8 mouse cellular contexts compared by ENCODE assay signal in the genomic region with DNA sequence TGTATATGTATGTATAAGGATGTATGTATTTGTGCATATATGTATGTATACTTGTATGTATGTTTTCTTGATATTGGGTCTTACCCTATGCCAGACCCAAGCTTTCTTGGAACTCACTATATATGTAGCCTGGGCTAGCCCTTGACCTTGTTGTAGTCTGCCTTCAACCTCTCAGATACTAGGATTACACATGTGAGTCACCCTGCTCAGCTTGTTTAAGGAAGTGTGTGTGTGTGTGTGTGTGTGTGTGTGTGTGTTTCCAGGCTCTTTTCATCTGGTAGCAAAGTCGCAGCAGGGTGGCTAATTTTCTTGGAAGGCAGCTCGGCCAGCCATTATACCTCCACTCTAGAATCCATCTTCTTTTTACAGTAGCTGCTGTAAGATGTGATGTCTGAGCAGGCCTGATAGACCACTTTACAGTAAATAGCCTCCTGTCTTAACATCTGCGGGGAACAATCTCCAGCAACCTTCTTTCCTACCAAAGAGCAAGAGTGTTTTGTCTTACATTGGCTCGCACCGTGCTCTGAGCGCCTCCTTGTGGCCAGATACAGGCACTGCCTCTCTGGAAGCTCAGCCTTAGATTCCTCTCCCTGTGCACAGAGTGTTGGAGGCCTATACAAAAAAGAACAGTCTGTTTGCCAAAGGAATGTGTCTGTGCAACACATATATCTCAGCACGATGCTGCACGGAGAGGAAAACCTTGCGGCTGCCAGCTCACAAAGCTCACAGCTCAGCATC. TPM values are rescaled to one million over a fixed set of nuclear protein-coding genes. Genes with fewer than 3 reads are reported as not detected.
DNase-seq lines count a peak whose midpoint lies in the region; ATAC-seq lines count a peak whose summit lies in the region.

No protein-coding gene starts in this region.

- 28% methylated on average over 9 of the region's 9 CpGs for WGBS in limb, embryonic 11.5 days
- WGBS in midbrain, embryonic 16.5 days, result 20% methylated on average over 9 of the region's 9 CpGs

- DNase-seq in heart, adult 18-20 months, result peak; percentile 59 to 86
- DNase-seq in heart, adult 11 months, result no peak
- peak; percentile 78 for DNase-seq in embryo, embryonic 11.5 days (ENCODE audit: low read depth, low spot score)
- DNase-seq in gastrocnemius, postnatal 4 days (ENCODE audit: low spot score in 2 of 2), result peak; percentile 55 to 75
- peak; percentile 25 to 70 for DNase-seq in kidney, adult 8-10 months
- DNase-seq in limb, embryonic 11.5 days (ENCODE audit: low spot score), result peak; percentile 91
- DNase-seq in spleen, postnatal 10 days (ENCODE audit: low spot score in 2 of 2), result peak; percentile 61 to 82

- H3K4me3 ChIP-seq in limb, embryonic 11.5 days (ENCODE audit: low read depth, low read length), result no peak overlapping the region
- no peak overlapping the region for H3K4me3 ChIP-seq in midbrain, embryonic 16.5 days (ENCODE audit: low read depth, low read length)

- no peaks in the 10 kb centered on the region for H3K4me1 ChIP-seq in limb, embryonic 11.5 days (ENCODE audit: control insufficient read depth, insufficient read depth, low read length)
- peaks cover 10% of the 10 kb centered on the region for H3K4me1 ChIP-seq in midbrain, embryonic 16.5 days (ENCODE audit: control insufficient read depth, insufficient read depth, low read length)

- ATAC-seq in limb, embryonic 11.5 days (ENCODE audit: insufficient number of reproducible peaks, low FRiP score, low TSS enrichment, low read depth), result peak; percentile 51; the same call in 1 of the 2 replicates
- peak; percentile 83 for ATAC-seq in midbrain, embryonic 16.5 days

- no peaks in the 10 kb centered on the region for H3K9me3 ChIP-seq in limb, embryonic 11.5 days (ENCODE audit: control insufficient read depth, low read length)
- no peaks in the 10 kb centered on the region for H3K9me3 ChIP-seq in midbrain, embryonic 16.5 days (replicated peaks; ENCODE audit: control insufficient read depth, low read length, poor library complexity, severe bottlenecking)

- H3K36me3 ChIP-seq in limb, embryonic 11.5 days (ENCODE audit: control insufficient read depth, insufficient read depth, low read length), result no peaks in the 10 kb centered on the region
- no peaks in the 10 kb centered on the region for H3K36me3 ChIP-seq in midbrain, embryonic 16.5 days (ENCODE audit: control insufficient read depth, insufficient read depth, low read length)

- H3K27ac ChIP-seq in limb, embryonic 11.5 days (replicated peaks; ENCODE audit: low read depth, low read length), result no peak overlapping the region
- H3K27ac ChIP-seq in midbrain, embryonic 16.5 days (ENCODE audit: low read length), result peak overlapping the region; percentile 67

- H3K27me3 ChIP-seq in limb, embryonic 11.5 days (ENCODE audit: control insufficient read depth, insufficient read depth, low read length), result no peaks in the 10 kb centered on the region
- H3K27me3 ChIP-seq in midbrain, embryonic 16.5 days (ENCODE audit: control insufficient read depth, insufficient read depth, low read depth, low read length), result no peaks in the 10 kb centered on the region

- H3K9ac ChIP-seq in limb, embryonic 11.5 days (ENCODE audit: low read length), result no peak overlapping the region; the same call in 1 of the 2 replicates
- 0 out of 2 replicates have a peak overlapping the region, but pooled peaks have one; percentile 10 for H3K9ac ChIP-seq in midbrain, embryonic 16.5 days (ENCODE audit: low read depth, low read length)

- H3K4me2 ChIP-seq in limb, embryonic 11.5 days (ENCODE audit: low read depth, severe bottlenecking), result no peak overlapping the region
- no peak overlapping the region for H3K4me2 ChIP-seq in midbrain, embryonic 16.5 days (ENCODE audit: low read length)

RNA-seq across cellular contexts. Expression of a gene that starts 29.4 kb away (rescaled TPM):
- total RNA-seq in heart, adult 18-20 months (2021), result 1 to 10 TPM in 1 of 2 experiments, under 1 TPM in 1; 0.89 to 1.5 TPM
- 1 to 10 TPM; 5.3 to 5.6 TPM for total RNA-seq in gastrocnemius, postnatal 4 days (2021)
- polyA plus RNA-seq in limb, embryonic 11.5 days (2014; fragmentation: Nextera tagmentation; extraction: Ambion mirVana), result 6.6 and 8.2 TPM in 2 replicates
- polyA plus RNA-seq in midbrain, embryonic 16.5 days (2015; fragmentation: Nextera tagmentation; extraction: Ambion mirVana), result 23.2 and 24.2 TPM in 2 replicates
